Mouse (Mus musculus) embryonic fibroblast, embryonic 13.5 days (primary cell): Measurements from ENCODE around the gene Ly86.

Source experiments
- CTCF ChIP-seq: IDR thresholded peaks from 2 replicates; pipeline ENCODE4 v1.5.1; 2011; ENCODE audit warnings: mild to moderate bottlenecking, control low read depth, low read length, moderate library complexity, borderline replicate concordance; ENCODE audit not compliant: insufficient read depth
- POLR2A ChIP-seq: IDR thresholded peaks from 2 replicates; pipeline ENCODE4 v1.6.1; 2011; ENCODE audit warnings: low read depth, mild to moderate bottlenecking, control low read depth, low read length, moderate library complexity

DNA sequence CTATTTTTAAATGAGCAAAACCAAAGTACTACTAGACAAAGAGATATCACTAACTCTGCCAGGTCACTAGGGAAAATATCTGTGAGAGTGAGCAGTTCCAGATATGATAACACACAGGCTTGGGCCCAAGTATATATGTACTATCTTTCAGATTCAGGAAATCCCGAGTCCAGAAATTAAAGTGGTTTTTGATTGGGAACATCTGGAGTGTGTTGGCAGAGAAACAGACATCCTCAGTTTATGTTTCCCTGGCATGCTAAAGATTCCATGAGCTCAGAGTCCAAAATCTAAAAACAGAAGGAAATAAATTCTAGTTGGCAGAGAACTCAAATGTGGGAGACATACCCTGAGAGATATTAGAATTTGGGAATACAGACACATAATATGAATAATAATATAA is 16.2 kb downstream of the Ly86 start:
- no peak for TF ChIP-seq CTCF
- no peak for TF ChIP-seq POLR2A
